Mouse (Mus musculus): Measurements from ENCODE around the gene Gm28635. TPM values are rescaled to one million over a fixed set of nuclear protein-coding genes. Genes with fewer than 3 reads are reported as not detected.
A peak's percentile ranks its signal among the peaks of the same experiment; 100 is the strongest.

Gm28635 gene
- polyA plus RNA-seq, 1 experiment from 2014 or later: not detected

DNA sequence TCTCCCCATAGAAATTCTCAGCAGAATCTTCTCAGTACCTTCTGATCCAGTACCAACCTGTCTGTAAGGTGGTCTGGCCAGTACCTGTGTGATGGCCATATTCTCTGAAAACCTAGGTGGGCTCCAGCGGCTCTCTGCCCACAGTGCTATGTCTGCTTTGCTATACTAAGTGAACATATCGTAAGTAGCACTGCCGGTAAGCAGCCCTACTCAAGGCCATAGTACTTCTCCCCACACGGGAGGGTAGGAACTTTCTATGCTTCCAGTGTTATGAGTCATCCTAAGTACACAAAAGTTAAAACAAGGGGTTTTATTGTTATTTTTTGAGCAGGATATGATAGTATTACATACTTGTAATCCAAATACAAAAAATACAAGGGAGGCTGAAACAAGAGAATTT, 43.8 kb downstream of the Gm28635 start:
- Histone ChIP-seq H3K9ac (replicated peaks) (no peak overlapping the region), H3K36me3 (no peaks in the 10 kb centered on the region), H3K4me2 (no peak overlapping the region), H3K27me3 (replicated peaks) (no peaks in the 10 kb centered on the region), H3K4me1 (peaks cover 54% of the 10 kb centered on the region), H3K27ac (replicated peaks) (peak overlapping the region; percentile 81), H3K4me3 (replicated peaks) (no peak overlapping the region), H3K9me3 (replicated peaks) (no peaks in the 10 kb centered on the region)
- ATAC-seq (ENCODE audit: low FRiP score): no peak
- 84% methylated on average over 4 of the region's 4 CpGs for WGBS

DNA sequence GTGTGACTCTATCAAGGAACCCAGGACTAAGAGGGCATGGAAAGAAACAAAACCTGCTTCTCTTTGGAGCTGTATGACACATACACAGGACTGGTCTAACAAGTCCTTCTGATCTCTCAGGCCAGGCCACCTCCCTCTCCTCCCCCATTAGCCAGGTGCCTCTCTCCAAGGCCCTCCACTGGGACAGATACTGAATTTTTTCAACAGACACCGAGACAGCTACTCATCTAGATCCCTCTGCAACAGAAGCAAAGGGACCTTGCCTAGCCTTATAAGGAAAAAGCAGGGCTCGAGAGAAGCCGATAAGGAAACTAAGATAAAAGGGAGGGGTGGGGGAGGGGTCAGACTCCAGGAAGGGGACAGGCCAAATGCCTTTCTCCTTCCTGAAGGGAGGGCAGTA, 44.8 kb downstream of the Gm28635 start:
- no peak for ATAC-seq (ENCODE audit: low FRiP score)
- 12% methylated on average over 3 of the region's 3 CpGs for WGBS

DNA sequence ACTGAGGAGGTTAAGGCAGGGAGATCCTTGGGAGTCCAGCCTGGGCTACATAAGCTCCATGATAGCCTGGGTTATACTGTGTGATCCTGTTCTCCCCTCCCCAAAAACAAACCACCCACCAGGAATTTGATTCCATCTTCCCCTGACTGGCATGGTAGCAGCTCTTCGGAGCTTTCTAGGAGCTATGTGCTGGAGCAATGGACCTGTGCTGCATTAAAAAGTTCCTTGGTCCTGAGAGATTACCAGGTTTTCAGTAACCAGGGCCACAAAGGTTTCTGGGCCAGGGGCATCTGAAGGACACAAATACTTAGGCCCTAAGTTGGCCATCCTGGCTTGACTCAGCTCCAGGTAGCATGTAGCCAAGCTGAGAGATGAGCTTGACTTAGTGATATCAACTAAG, 45.8 kb downstream of the Gm28635 start:
- no peak overlapping the region for H3K4me2 ChIP-seq
- no peak for ATAC-seq (ENCODE audit: low FRiP score)
- H3K36me3 ChIP-seq: no peaks in the 10 kb centered on the region
- 91% methylated on average over 1 of the region's 1 CpGs for WGBS
- no peaks in the 10 kb centered on the region for H3K9me3 ChIP-seq (replicated peaks)
- H3K27me3 ChIP-seq (replicated peaks): no peaks in the 10 kb centered on the region
- H3K9ac ChIP-seq (replicated peaks): no peak overlapping the region
- peaks cover 40% of the 10 kb centered on the region for H3K4me1 ChIP-seq
- no peak overlapping the region for H3K27ac ChIP-seq (replicated peaks)
- H3K4me3 ChIP-seq (replicated peaks): no peak overlapping the region

More for the DNA sequence above, 44.8 kb downstream of the Gm28635 start:
- H3K27me3 ChIP-seq (replicated peaks): no peaks in the 10 kb centered on the region
- no peak overlapping the region for H3K27ac ChIP-seq (replicated peaks)
- H3K9me3 ChIP-seq (replicated peaks): no peaks in the 10 kb centered on the region
- H3K36me3 ChIP-seq: no peaks in the 10 kb centered on the region
- H3K4me3 ChIP-seq (replicated peaks): no peak overlapping the region
- H3K4me1 ChIP-seq: peaks cover 44% of the 10 kb centered on the region
- no peak overlapping the region for H3K4me2 ChIP-seq
- H3K9ac ChIP-seq (replicated peaks): no peak overlapping the region

DNA sequence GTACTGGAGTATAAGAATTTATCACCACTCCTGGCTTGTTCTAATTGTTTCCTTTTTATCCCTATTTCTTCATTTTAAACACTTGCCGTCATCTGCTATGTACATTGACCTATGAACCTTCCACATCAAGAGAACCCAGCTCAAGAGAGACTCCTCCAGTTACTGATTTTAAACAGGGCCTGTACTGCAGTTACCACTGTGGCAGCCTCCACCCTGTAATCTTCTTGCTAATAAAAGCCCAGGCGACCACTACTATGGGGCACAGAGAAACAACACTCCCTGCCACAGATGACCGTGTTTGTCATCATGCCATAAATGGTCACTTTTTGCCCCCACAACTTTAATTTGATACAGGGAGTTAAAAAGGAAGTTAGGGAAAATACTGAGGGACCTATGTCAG, 50.8 kb downstream of the Gm28635 start:
- no peak overlapping the region for H3K9ac ChIP-seq (replicated peaks)
- no peak overlapping the region for H3K4me3 ChIP-seq (replicated peaks)
- no peak for ATAC-seq (ENCODE audit: low FRiP score)
- H3K4me1 ChIP-seq: peaks cover 10% of the 10 kb centered on the region
- no peaks in the 10 kb centered on the region for H3K9me3 ChIP-seq (replicated peaks)
- no peaks in the 10 kb centered on the region for H3K27me3 ChIP-seq (replicated peaks)
- no peak overlapping the region; the same call in 1 of the 2 replicates for H3K27ac ChIP-seq (replicated peaks)
- no peak overlapping the region for H3K4me2 ChIP-seq
- H3K36me3 ChIP-seq: peaks cover 6% of the 10 kb centered on the region; the same call in 1 of the 2 replicates
- WGBS: 39% methylated on average over 3 of the region's 3 CpGs

DNA sequence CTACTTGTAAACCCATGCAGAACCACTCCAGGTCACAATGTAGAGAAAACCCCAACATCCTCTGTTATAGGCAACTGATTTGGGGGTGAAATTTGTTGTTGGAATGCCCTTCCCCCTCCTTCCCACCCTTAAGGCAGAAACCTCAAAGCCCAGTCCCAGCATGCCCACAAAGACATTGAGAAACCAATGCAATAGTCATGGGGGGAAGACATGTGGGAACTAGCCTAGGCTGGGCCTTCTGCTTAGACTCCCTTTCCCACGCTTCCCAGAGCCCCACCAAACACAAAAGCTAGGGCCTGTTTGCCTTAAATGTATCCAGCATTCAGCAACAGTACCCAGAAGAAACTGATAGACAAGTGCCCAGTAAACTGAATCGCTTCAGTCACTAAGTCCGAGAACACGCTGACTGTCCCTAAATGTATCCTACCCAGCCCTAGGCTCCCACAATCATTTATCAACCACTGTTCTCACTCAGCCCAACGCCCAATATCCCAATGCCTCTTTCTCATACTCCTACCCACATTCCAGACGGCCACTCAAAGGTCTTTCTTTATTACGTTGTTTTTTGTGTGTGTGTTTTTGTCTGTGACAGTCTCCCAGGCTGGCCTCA, 51.4 kb downstream of the Gm28635 start:
- Histone ChIP-seq H3K4me2 (no peak overlapping the region), H3K36me3 (peaks cover 6% of the 10 kb centered on the region; the same call in 1 of the 2 replicates), H3K4me3 (replicated peaks) (no peak overlapping the region), H3K4me1 (peaks cover 10% of the 10 kb centered on the region), H3K27ac (replicated peaks) (no peak overlapping the region), H3K27me3 (replicated peaks) (no peaks in the 10 kb centered on the region), H3K9me3 (replicated peaks) (no peaks in the 10 kb centered on the region), H3K9ac (replicated peaks) (no peak overlapping the region)
- 66% methylated on average over 7 of the region's 7 CpGs for WGBS
- ATAC-seq (ENCODE audit: low FRiP score): no peak

DNA sequence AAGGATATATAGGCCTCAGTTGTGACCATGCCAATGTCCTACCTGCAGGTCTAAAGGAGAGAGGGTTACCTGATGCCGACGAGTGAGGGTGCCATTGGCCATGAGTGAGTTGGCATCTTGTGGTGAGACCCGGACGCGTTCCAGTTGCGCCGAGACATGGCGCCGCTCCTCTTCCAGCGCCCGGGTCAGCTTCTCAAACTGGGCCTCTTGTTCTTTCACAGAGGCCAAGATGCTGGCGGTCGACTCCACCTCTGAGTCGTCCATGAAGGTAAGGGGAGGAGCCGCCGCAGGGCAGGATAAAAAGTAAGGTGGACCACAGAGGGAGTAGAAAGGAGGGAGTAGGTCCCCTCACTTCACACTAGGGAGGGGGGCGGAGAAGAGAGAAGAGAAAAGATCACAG, 53.6 kb downstream of the Gm28635 start:
- Histone ChIP-seq H3K4me3 (replicated peaks) (no peak overlapping the region), H3K4me2 (no peak overlapping the region), H3K27me3 (replicated peaks) (no peaks in the 10 kb centered on the region), H3K9ac (replicated peaks) (no peak overlapping the region), H3K36me3 (peaks cover 26% of the 10 kb centered on the region), H3K27ac (replicated peaks) (no peak overlapping the region), H3K4me1 (peaks cover 10% of the 10 kb centered on the region), H3K9me3 (replicated peaks) (no peaks in the 10 kb centered on the region)
- no peak for ATAC-seq (ENCODE audit: low FRiP score)
- 94% methylated on average over 17 of the region's 17 CpGs for WGBS

DNA sequence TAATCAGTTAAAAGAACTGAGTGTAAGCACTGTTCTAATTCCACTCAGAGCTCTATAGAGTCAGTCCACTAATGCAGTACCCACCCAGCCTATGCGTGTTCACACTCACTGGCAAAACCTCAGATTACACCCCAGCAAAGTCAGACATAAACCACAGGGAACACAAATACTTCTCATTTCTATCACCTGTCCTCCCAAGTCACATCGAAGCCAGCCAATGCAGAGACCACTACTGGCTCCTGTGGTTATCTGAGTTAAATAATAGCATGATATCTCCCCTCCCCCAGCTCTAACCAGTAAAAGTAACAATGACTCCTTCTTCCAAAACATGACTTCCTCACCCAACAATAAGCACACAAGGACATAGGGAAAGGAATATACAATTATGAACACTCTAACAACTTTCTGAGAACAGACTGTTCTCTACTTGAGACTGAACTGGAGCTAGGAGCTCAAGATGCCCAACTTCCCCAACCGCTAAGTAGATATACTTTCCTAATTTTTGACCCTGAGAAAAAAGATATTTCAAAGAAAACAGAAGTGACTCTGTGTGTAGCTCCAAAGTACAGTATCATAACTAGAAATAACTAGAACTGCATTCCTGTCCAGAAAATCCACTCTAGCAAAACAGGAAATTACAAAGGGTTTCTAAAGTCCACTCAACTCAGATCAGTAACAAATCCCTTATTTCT, 54.3 kb downstream of the Gm28635 start:
- Histone ChIP-seq H3K36me3 (peaks cover 32% of the 10 kb centered on the region), H3K4me3 (replicated peaks) (no peak overlapping the region), H3K4me2 (no peak overlapping the region), H3K4me1 (peaks cover 10% of the 10 kb centered on the region), H3K9me3 (replicated peaks) (no peaks in the 10 kb centered on the region), H3K27me3 (replicated peaks) (no peaks in the 10 kb centered on the region), H3K9ac (replicated peaks) (no peak overlapping the region), H3K27ac (replicated peaks) (no peak overlapping the region)
- 92% methylated on average over 3 of the region's 3 CpGs for WGBS
- no peak for ATAC-seq (ENCODE audit: low FRiP score)

DNA sequence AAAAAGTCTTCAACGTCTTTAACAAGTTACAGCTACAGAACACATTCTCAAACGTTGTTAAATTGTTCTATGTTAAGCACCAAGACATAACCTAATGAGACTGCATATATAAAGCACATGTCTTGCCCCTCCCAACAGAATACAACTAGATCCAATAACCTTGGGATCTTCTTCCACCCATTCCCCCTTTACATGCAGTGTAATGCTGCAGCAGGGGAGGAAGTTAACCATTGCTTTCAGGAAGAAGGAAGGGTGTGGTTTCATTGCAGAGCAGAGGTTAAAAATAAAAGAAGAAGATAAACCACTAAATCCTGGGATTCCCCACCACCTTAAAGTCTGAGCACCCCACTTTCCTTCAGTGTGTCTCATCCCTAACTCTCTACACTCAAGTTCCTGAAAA, 55.2 kb downstream of the Gm28635 start:
- no peaks in the 10 kb centered on the region for H3K27me3 ChIP-seq (replicated peaks)
- peaks cover 32% of the 10 kb centered on the region for H3K36me3 ChIP-seq
- 84% methylated on average over 2 of the region's 2 CpGs for WGBS
- no peak overlapping the region for H3K27ac ChIP-seq (replicated peaks)
- no peak overlapping the region for H3K4me3 ChIP-seq (replicated peaks)
- no peaks in the 10 kb centered on the region for H3K9me3 ChIP-seq (replicated peaks)
- peaks cover 10% of the 10 kb centered on the region for H3K4me1 ChIP-seq
- H3K4me2 ChIP-seq: no peak overlapping the region
- H3K9ac ChIP-seq (replicated peaks): no peak overlapping the region
- ATAC-seq (ENCODE audit: low FRiP score): no peak

DNA sequence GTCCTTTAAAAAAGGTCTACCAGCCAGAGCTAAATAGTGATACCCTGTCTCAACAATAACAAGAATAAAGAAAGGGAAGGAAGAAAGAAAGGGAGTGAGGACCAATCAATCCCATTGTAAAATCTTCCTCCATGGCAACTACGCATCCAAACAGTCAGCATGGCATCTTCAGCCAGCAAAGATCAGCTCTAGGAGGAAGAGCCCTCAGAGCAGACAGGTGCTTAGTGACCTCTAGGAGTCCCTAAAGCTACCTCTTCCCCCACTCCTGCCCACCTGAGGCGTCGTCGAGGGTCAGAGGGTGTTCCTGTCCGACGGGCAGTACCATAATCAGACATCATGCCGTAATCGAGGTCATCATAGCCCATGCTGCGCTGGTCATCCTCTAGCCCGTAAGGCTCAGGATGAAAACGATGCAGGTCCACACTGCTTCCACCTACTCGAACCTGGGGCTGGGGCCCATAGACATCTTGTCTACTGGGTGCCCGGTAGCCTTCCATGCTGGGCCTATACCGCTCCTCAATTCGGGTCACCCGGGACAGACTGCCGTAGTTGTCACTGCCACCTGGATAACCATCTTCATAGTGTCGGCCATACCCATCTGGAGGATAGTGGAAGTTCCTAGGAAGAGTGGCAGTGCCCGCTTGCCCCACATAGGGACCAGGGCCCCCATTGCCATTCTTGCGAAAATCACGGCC, 58.0 kb downstream of the Gm28635 start:
- Histone ChIP-seq H3K27me3 (replicated peaks) (no peaks in the 10 kb centered on the region), H3K9me3 (replicated peaks) (no peaks in the 10 kb centered on the region), H3K9ac (replicated peaks) (no peak overlapping the region), H3K4me3 (replicated peaks) (no peak overlapping the region), H3K36me3 (peaks cover 58% of the 10 kb centered on the region), H3K4me1 (no peaks in the 10 kb centered on the region), H3K4me2 (no peak overlapping the region), H3K27ac (replicated peaks) (no peak overlapping the region)
- WGBS: 97% methylated on average over 21 of the region's 21 CpGs
- no peak for ATAC-seq (ENCODE audit: low FRiP score)

DNA sequence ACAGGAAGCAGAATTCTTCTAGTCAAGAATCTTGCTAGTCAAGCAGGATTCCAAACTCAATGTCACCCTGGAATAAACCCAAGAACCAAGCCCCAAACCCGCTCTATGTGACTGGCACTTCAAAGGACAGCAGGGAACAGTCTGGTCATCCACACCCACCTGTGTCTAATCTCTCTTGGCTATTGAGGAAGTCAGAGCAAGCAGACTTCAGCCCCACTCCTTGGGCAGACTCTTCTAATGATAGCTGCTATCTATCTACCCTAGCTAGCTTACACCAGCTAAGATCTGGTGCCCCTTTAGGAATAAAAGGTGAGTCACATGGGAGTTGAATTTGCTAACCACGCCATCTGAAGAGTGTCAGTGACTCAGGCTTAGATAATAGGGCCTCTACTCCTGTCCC, 58.9 kb downstream of the Gm28635 start:
- no peak for ATAC-seq (ENCODE audit: low FRiP score)
- Histone ChIP-seq H3K9me3 (replicated peaks) (no peaks in the 10 kb centered on the region), H3K27me3 (replicated peaks) (no peaks in the 10 kb centered on the region), H3K4me2 (no peak overlapping the region), H3K4me1 (no peaks in the 10 kb centered on the region), H3K4me3 (replicated peaks) (no peak overlapping the region), H3K27ac (replicated peaks) (0 out of 2 replicates have a peak overlapping the region, but pooled peaks have one; percentile 9), H3K36me3 (peaks cover 67% of the 10 kb centered on the region), H3K9ac (replicated peaks) (no peak overlapping the region)
- 75% methylated on average over 2 of the region's 2 CpGs for WGBS

DNA sequence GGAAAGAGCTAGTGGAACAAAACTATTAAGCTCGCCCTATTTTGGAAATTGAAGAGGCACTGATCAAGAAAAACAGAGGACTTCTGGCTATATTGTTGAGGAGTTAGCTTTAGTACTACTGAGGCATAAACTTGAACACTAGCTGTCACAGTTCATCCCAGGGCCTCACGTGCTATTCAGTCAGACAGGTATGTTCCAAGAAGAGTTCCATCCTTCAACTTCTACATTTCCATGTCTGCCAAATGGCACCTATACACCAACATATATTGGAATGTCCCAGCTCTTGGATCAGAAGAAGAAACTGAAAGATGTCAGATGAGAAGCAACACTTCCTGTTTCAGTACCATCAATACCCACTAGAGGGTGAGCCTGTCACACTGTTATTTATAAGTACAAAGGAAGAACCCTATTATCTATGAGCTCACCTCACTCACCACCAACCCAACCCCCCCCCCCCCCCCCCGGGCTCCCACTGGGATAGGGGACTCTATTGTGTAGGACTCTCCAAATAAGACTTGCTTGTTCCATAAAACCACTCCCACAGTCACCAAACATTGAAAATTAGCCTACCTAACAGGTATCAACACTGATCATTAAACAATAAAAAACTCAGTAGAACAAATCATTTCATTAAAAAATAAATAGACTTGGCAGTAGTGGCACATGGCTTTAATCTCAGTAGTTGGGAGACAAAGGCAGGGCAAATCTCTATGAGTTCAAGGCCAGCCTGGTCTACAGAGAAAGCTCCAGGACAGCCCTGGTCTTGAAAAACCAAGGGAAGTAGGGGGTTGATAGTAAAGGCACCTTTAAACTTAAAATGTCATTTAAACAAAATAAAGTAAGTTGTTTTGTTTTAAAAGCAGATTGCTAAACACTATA, 60.0 kb downstream of the Gm28635 start:
- 78% methylated on average over 3 of the region's 3 CpGs for WGBS
- Histone ChIP-seq H3K9ac (replicated peaks) (no peak overlapping the region), H3K27me3 (replicated peaks) (no peaks in the 10 kb centered on the region), H3K4me3 (replicated peaks) (no peak overlapping the region), H3K27ac (replicated peaks) (no peak overlapping the region), H3K4me1 (no peaks in the 10 kb centered on the region), H3K9me3 (replicated peaks) (no peaks in the 10 kb centered on the region), H3K36me3 (peaks cover 71% of the 10 kb centered on the region), H3K4me2 (no peak overlapping the region)
- ATAC-seq (ENCODE audit: low FRiP score): peak; percentile 66

Data from neural tube, embryonic 15.5 days (tissue).